Mouse (Mus musculus): ENCODE results near the gene Arhgef28. TPM values are rescaled to one million over a fixed set of nuclear protein-coding genes. Genes with fewer than 3 reads are reported as not detected.

Arhgef28 gene
- polyA plus RNA-seq, 1 experiment from 2014 or later: 18.2 TPM

GRCm38 (mm10) chr13:98003690-98004089, 202.5 kb downstream of the Arhgef28 start:
- 40% methylated on average over 7 of the region's 7 CpGs for WGBS
- H3K4me1 ChIP-seq (replicated peaks; ENCODE audit: control insufficient read depth, insufficient read depth, low read length): peaks cover 12% of the 10 kb centered on the region
- DNase-seq (ENCODE audit: low spot score) (no peak), ATAC-seq (replicated peaks; ENCODE audit: low FRiP score, low TSS enrichment, low read depth) (no peak)
- H3K9me3 ChIP-seq (ENCODE audit: control insufficient read depth, low read length): no peaks in the 10 kb centered on the region
- no peaks in the 10 kb centered on the region for H3K27me3 ChIP-seq (replicated peaks; ENCODE audit: control insufficient read depth, insufficient read depth, low read length)
- no peak overlapping the region for H3K9ac ChIP-seq (ENCODE audit: low read length)
- no peak overlapping the region for H3K4me2 ChIP-seq (ENCODE audit: low read length)
- no peaks in the 10 kb centered on the region for H3K36me3 ChIP-seq (ENCODE audit: control insufficient read depth, insufficient read depth, low read length)
- no peak overlapping the region for H3K4me3 ChIP-seq (ENCODE audit: low read depth, low read length)
- no peak overlapping the region for H3K27ac ChIP-seq (ENCODE audit: low read depth)

- Histone ChIP-seq H3K27me3 (replicated peaks; ENCODE audit: control insufficient read depth, insufficient read depth, low read length) (no peaks in the 10 kb centered on the region), H3K9ac (ENCODE audit: low read length) (no peak overlapping the region), H3K27ac (ENCODE audit: low read depth) (no peak overlapping the region), H3K4me1 (replicated peaks; ENCODE audit: control insufficient read depth, insufficient read depth, low read length) (peaks cover 12% of the 10 kb centered on the region), H3K9me3 (ENCODE audit: control insufficient read depth, low read length) (no peaks in the 10 kb centered on the region), H3K4me2 (ENCODE audit: low read length) (no peak overlapping the region), H3K4me3 (ENCODE audit: low read depth, low read length) (no peak overlapping the region), H3K36me3 (ENCODE audit: control insufficient read depth, insufficient read depth, low read length) (no peaks in the 10 kb centered on the region)
- WGBS: 77% methylated on average over 5 of the region's 5 CpGs
- DNase-seq (ENCODE audit: low spot score) (no peak), ATAC-seq (replicated peaks; ENCODE audit: low FRiP score, low TSS enrichment, low read depth) (no peak)
Measured at GRCm38 (mm10) chr13:98002598-98002997, 203.6 kb downstream of the Arhgef28 start.

GRCm38 (mm10) chr13:98002121-98002520, 204.1 kb downstream of the Arhgef28 start:
- no peaks in the 10 kb centered on the region for H3K36me3 ChIP-seq (ENCODE audit: control insufficient read depth, insufficient read depth, low read length)
- H3K4me1 ChIP-seq (replicated peaks; ENCODE audit: control insufficient read depth, insufficient read depth, low read length): peaks cover 12% of the 10 kb centered on the region
- H3K4me2 ChIP-seq (ENCODE audit: low read length): no peak overlapping the region
- ATAC-seq (replicated peaks; ENCODE audit: low FRiP score, low TSS enrichment, low read depth): peak; percentile 50; the same call in 1 of the 2 replicates
- no peak overlapping the region for H3K4me3 ChIP-seq (ENCODE audit: low read depth, low read length)
- no peaks in the 10 kb centered on the region for H3K27me3 ChIP-seq (replicated peaks; ENCODE audit: control insufficient read depth, insufficient read depth, low read length)
- peak overlapping the region; percentile 27; the same call in 1 of the 2 replicates for H3K27ac ChIP-seq (ENCODE audit: low read depth)
- 7% methylated on average over 2 of the region's 2 CpGs for WGBS
- no peaks in the 10 kb centered on the region for H3K9me3 ChIP-seq (ENCODE audit: control insufficient read depth, low read length)
- no peak overlapping the region for H3K9ac ChIP-seq (ENCODE audit: low read length)
- peak; percentile 63 for DNase-seq (ENCODE audit: low spot score)

GRCm38 (mm10) chr13:98001719-98002118, 204.5 kb downstream of the Arhgef28 start:
- WGBS: 67% methylated on average over 11 of the region's 11 CpGs
- no peak overlapping the region for H3K9ac ChIP-seq (ENCODE audit: low read length)
- H3K27ac ChIP-seq (ENCODE audit: low read depth): peak overlapping the region; percentile 27; the same call in 1 of the 2 replicates
- no peaks in the 10 kb centered on the region for H3K36me3 ChIP-seq (ENCODE audit: control insufficient read depth, insufficient read depth, low read length)
- no peaks in the 10 kb centered on the region for H3K27me3 ChIP-seq (replicated peaks; ENCODE audit: control insufficient read depth, insufficient read depth, low read length)
- H3K4me3 ChIP-seq (ENCODE audit: low read depth, low read length): no peak overlapping the region
- no peak overlapping the region for H3K4me2 ChIP-seq (ENCODE audit: low read length)
- H3K9me3 ChIP-seq (ENCODE audit: control insufficient read depth, low read length): no peaks in the 10 kb centered on the region
- ATAC-seq (replicated peaks; ENCODE audit: low FRiP score, low TSS enrichment, low read depth) (no peak), DNase-seq (ENCODE audit: low spot score) (no peak)
- peaks cover 12% of the 10 kb centered on the region for H3K4me1 ChIP-seq (replicated peaks; ENCODE audit: control insufficient read depth, insufficient read depth, low read length)

- no peak overlapping the region for H3K4me2 ChIP-seq (ENCODE audit: low read length)
- no peaks in the 10 kb centered on the region for H3K27me3 ChIP-seq (replicated peaks; ENCODE audit: control insufficient read depth, insufficient read depth, low read length)
- no peak overlapping the region for H3K9ac ChIP-seq (ENCODE audit: low read length)
- no peaks in the 10 kb centered on the region for H3K36me3 ChIP-seq (ENCODE audit: control insufficient read depth, insufficient read depth, low read length)
- WGBS: 90% methylated on average over 9 of the region's 9 CpGs
- peaks cover 12% of the 10 kb centered on the region for H3K4me1 ChIP-seq (replicated peaks; ENCODE audit: control insufficient read depth, insufficient read depth, low read length)
- ATAC-seq (replicated peaks; ENCODE audit: low FRiP score, low TSS enrichment, low read depth): no peak
- H3K4me3 ChIP-seq (ENCODE audit: low read depth, low read length): no peak overlapping the region
- H3K27ac ChIP-seq (ENCODE audit: low read depth): no peak overlapping the region
- no peak for DNase-seq (ENCODE audit: low spot score)
- no peaks in the 10 kb centered on the region for H3K9me3 ChIP-seq (ENCODE audit: control insufficient read depth, low read length)
Measured at GRCm38 (mm10) chr13:98000841-98001240, 205.4 kb downstream of the Arhgef28 start.

- WGBS: 65% methylated on average over 8 of the region's 8 CpGs
- H3K4me1 ChIP-seq (replicated peaks; ENCODE audit: control insufficient read depth, insufficient read depth, low read length): peaks cover 12% of the 10 kb centered on the region
- ATAC-seq (replicated peaks; ENCODE audit: low FRiP score, low TSS enrichment, low read depth): no peak
Measured at GRCm38 (mm10) chr13:97999130-97999529, 207.1 kb downstream of the Arhgef28 start.

GRCm38 (mm10) chr13:97998570-97998969, 207.7 kb downstream of the Arhgef28 start:
- Histone ChIP-seq H3K27me3 (replicated peaks; ENCODE audit: control insufficient read depth, insufficient read depth, low read length) (no peaks in the 10 kb centered on the region; the same call in 1 of the 2 replicates), H3K36me3 (ENCODE audit: control insufficient read depth, insufficient read depth, low read length) (no peaks in the 10 kb centered on the region), H3K4me3 (ENCODE audit: low read depth, low read length) (no peak overlapping the region), H3K27ac (ENCODE audit: low read depth) (no peak overlapping the region), H3K9me3 (ENCODE audit: control insufficient read depth, low read length) (no peaks in the 10 kb centered on the region), H3K4me1 (replicated peaks; ENCODE audit: control insufficient read depth, insufficient read depth, low read length) (peaks cover 12% of the 10 kb centered on the region), H3K9ac (ENCODE audit: low read length) (no peak overlapping the region), H3K4me2 (ENCODE audit: low read length) (no peak overlapping the region)
- ATAC-seq (replicated peaks; ENCODE audit: low FRiP score, low TSS enrichment, low read depth) (0 out of 2 replicates have a peak, but pooled peaks have one; percentile 38), DNase-seq (ENCODE audit: low spot score) (peak; percentile 58)
- WGBS: 23% methylated on average over 8 of the region's 8 CpGs

More at GRCm38 (mm10) chr13:97999130-97999529, 207.1 kb downstream of the Arhgef28 start:
- no peaks in the 10 kb centered on the region; the same call in 1 of the 2 replicates for H3K27me3 ChIP-seq (replicated peaks; ENCODE audit: control insufficient read depth, insufficient read depth, low read length)
- no peak for DNase-seq (ENCODE audit: low spot score)
- H3K36me3 ChIP-seq (ENCODE audit: control insufficient read depth, insufficient read depth, low read length): no peaks in the 10 kb centered on the region
- no peak overlapping the region for H3K27ac ChIP-seq (ENCODE audit: low read depth)
- no peaks in the 10 kb centered on the region for H3K9me3 ChIP-seq (ENCODE audit: control insufficient read depth, low read length)
- no peak overlapping the region for H3K4me2 ChIP-seq (ENCODE audit: low read length)
- no peak overlapping the region for H3K9ac ChIP-seq (ENCODE audit: low read length)
- no peak overlapping the region for H3K4me3 ChIP-seq (ENCODE audit: low read depth, low read length)

- DNase-seq (ENCODE audit: low spot score) (no peak), ATAC-seq (replicated peaks; ENCODE audit: low FRiP score, low TSS enrichment, low read depth) (no peak)
- H3K4me2 ChIP-seq (ENCODE audit: low read length): no peak overlapping the region
- no peak overlapping the region for H3K27ac ChIP-seq (ENCODE audit: low read depth)
- no peaks in the 10 kb centered on the region for H3K9me3 ChIP-seq (ENCODE audit: control insufficient read depth, low read length)
- no peak overlapping the region for H3K4me3 ChIP-seq (ENCODE audit: low read depth, low read length)
- no peak overlapping the region for H3K9ac ChIP-seq (ENCODE audit: low read length)
- H3K27me3 ChIP-seq (replicated peaks; ENCODE audit: control insufficient read depth, insufficient read depth, low read length): no peaks in the 10 kb centered on the region; the same call in 1 of the 2 replicates
- no peaks in the 10 kb centered on the region for H3K36me3 ChIP-seq (ENCODE audit: control insufficient read depth, insufficient read depth, low read length)
- WGBS: 47% methylated on average over 8 of the region's 8 CpGs
- no peaks in the 10 kb centered on the region for H3K4me1 ChIP-seq (replicated peaks; ENCODE audit: control insufficient read depth, insufficient read depth, low read length)
Measured at GRCm38 (mm10) chr13:97990939-97991338, 215.3 kb downstream of the Arhgef28 start.

GRCm38 (mm10) chr13:97988796-97989195, 217.4 kb downstream of the Arhgef28 start:
- Histone ChIP-seq H3K4me2 (ENCODE audit: low read length) (no peak overlapping the region), H3K4me3 (ENCODE audit: low read depth, low read length) (no peak overlapping the region), H3K4me1 (replicated peaks; ENCODE audit: control insufficient read depth, insufficient read depth, low read length) (no peaks in the 10 kb centered on the region), H3K36me3 (ENCODE audit: control insufficient read depth, insufficient read depth, low read length) (no peaks in the 10 kb centered on the region), H3K27me3 (replicated peaks; ENCODE audit: control insufficient read depth, insufficient read depth, low read length) (no peaks in the 10 kb centered on the region; the same call in 1 of the 2 replicates), H3K9ac (ENCODE audit: low read length) (no peak overlapping the region), H3K9me3 (ENCODE audit: control insufficient read depth, low read length) (no peaks in the 10 kb centered on the region), H3K27ac (ENCODE audit: low read depth) (no peak overlapping the region)
- WGBS: 94% methylated on average over 6 of the region's 6 CpGs
- DNase-seq (ENCODE audit: low spot score): no peak
- no peak for ATAC-seq (replicated peaks; ENCODE audit: low FRiP score, low TSS enrichment, low read depth)

All from intestine, embryonic 14.5 days (tissue).